Mouse (Mus musculus) left cerebral cortex, adult 2 months (tissue): ENCODE results near the gene Anapc11. TPM values are rescaled to one million over a fixed set of nuclear protein-coding genes. Genes with fewer than 3 reads are reported as not detected.
A peak's percentile ranks its signal among the peaks of the same experiment; 100 is the strongest.
"Not testable (repeated sequence)": the region's sequence is repeated elsewhere in the genome, so short reads cannot be mapped to it uniquely, and the experiment has no call there.

Experiments
- DNase-seq, 2 experiments: peaks; one replicate each; pipeline ENCODE4 v3.0.0; 2021 to 2022; ENCODE audit warnings: low spot score in 2 of 2, mixed read lengths in 1 of 2; ENCODE audit errors: extremely low spot score in 1 of 2
- H3K27ac ChIP-seq: fragments of 200-600 bp; 2 replicates; pipeline ENCODE4 v1.8.1; 2022
- H3K4me3 ChIP-seq: fragments of 200-600 bp; 2 replicates; pipeline ENCODE4 v1.8.1; 2022
- CTCF ChIP-seq: fragments of 200-600 bp; IDR thresholded peaks from 2 replicates; pipeline ENCODE4 v1.8.1; 2022; ENCODE audit warnings: antibody characterized with exemption, mild to moderate bottlenecking, moderate library complexity
- intact Hi-C: fragments of 180-260 bp; cut with DNase I; formaldehyde crosslinking; loops from one replicate; pipeline ENCODE4 v1.15.1; 2025
- long read RNA-seq, 2 experiments: library from polyadenylated mRNA; stranded (forward); transcript quantifications; one replicate each; pipeline ENCODE4 v2.0.0; 2021; ENCODE audit warnings: borderline mapping rate in 2 of 2
- total RNA-seq, 2 experiments: library from RNA; stranded (reverse); gene quantifications; 2 replicates each; pipeline ENCODE4 v1.2.3; 2021

Anapc11 gene
- 10 to 100 TPM; 92.9 to 93.0 TPM for total RNA-seq
- long read RNA-seq, experiment 1, transcript Anapc11-202 (3 exons, 962 nt): major isoform, 28 of 54 reads
- long read RNA-seq, experiment 1, transcript Anapc11-201 (3 exons, 3,229 nt): minor isoform, 22 of 54 reads
- long read RNA-seq, experiment 1, partial matches to known transcripts: 3 of 54 reads
- long read RNA-seq, experiment 1, other reads (novel, unspliced or antisense): 1 of 54 reads
- long read RNA-seq, experiment 2, transcript Anapc11-201 (3 exons, 3,229 nt): major isoform, 20 of 40 reads
- long read RNA-seq, experiment 2, transcript Anapc11-202 (3 exons, 962 nt): minor isoform, 17 of 40 reads
- long read RNA-seq, experiment 2, partial matches to known transcripts: 3 of 40 reads
- long read RNA-seq, experiment 2, other reads (novel, unspliced or antisense): 0 of 40 reads

DNA sequence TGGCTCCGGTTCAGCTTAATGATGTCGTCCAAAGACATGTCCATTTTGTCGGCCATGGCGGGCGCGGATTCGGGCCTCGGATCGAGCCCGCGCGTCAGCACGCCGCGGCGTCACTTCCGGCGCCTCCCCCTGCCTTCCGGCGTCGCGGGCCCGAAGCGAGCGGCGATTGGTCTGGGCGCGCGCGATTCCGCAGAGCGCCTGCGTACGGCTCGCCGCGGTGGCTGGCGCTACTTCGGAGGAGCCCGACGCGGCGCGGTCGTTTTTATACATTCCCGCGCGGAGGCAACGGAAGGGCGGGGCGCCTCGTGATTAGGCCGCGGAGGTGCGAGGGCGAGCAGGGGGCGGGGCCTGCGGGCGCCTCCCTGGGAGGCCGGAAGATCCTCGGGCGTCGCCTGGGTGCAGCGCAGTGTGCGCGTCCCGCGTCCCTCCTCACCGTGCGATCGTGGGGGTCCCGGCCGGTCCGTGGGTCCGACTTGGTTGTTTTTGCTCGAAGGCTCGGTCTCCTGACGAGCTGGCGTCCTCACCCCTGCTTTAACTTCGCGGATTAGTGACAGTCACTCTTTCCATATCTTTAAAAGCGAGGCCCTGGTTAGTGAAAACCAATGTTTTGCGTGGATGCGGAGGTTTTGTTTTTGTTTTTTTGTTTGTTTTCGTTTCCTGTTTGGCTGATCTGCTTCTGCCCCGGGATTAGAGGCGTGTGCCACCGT is at the start of gene Anapc11, which contains the start of gene Alyref:
TSS of gene Anapc11 (plus strand) at position 139 of the 707 bp plus-strand sequence.
TSS of gene Alyref (minus strand) at position 83 of the 707 bp plus-strand sequence.
- Histone ChIP-seq H3K27ac (peak within 1 kb of the TSS; percentile 79), H3K4me3 (peak within 1 kb of the TSS; percentile 85)
- peak; percentile 94 to 96 for DNase-seq
- no peak; the same call in 1 of the 2 replicates for TF ChIP-seq CTCF
- intact Hi-C loops: no loop called here

DNA sequence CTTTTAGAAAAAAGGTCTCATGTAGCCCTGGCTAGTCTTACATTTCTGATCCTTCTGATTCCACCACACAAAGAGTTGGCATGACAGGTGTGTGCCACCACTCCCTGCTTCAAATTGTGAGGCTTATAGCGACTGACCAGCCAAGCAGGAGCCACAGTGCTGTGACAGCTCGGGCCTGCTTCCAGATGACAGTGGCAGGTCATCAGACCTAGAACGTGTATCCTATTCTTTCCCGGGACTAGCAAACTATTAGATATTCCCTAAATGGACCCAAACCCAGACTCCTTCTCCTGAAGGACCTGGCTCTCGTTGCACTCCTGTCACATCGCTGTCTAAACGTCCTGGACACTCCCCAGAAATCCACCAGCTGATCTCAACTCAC is 49.4 kb upstream of the Anapc11 start:
- Histone ChIP-seq H3K27ac (peak overlapping the region; percentile 91), H3K4me3 (peak overlapping the region; percentile 89)
- no peak for DNase-seq
- intact Hi-C loops: loop anchor here (2.0 kb wide), 1 partner anchor 30 kb away; no protein-coding TSS in a partner anchor
- TF ChIP-seq CTCF: no peak

DNA sequence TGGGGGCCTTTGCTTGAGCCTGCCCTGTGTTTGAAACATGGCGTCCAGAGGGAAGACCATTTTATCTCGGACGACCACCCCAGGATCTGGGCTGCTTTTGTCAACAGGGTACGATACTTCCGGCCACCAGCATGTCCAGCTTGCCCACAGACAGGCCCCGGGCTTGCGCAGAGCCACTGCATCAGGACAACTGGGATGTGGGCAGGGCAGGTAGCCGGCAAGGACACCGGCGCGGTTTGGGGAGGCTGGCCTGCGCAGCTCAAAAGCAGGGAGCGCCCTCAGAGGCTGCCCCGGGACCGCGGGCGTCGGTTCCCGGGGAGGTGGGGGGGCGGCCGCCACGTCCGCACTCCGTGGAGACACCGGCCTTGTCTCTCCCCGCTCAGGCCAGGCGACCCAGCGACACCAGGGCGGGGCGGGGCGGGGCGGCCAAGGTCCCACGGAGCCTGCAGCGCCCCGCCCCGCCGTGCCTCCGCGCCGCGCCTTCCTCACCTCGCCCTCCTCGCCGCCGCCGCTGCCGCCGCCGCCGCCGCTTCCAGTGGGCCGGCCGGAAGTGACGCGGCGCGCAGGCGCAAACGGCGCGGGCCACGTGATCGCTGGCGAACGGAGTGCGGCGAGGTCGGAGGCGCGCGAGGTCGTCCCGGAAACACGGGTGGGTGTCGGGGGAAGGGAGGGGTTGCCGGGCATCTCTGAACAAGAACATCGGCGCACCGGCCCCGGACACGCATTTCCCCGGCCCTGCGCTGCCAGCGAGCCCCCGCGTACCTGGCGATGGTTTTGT is 48.9 kb upstream of the Anapc11 start, which contains the start of gene Mcrip1:
TSS of gene Mcrip1 (minus strand) at position 560 of the 778 bp plus-strand sequence.
- TF ChIP-seq CTCF: no peak
- H3K4me3 ChIP-seq: peak within 1 kb of the TSS; percentile 89
- DNase-seq: peak; percentile 94 to 95
- H3K27ac ChIP-seq: peak within 1 kb of the TSS; percentile 93
- intact Hi-C loops: loop anchor here (2.0 kb wide), 1 partner anchor 31 kb away; no protein-coding TSS in a partner anchor

DNA sequence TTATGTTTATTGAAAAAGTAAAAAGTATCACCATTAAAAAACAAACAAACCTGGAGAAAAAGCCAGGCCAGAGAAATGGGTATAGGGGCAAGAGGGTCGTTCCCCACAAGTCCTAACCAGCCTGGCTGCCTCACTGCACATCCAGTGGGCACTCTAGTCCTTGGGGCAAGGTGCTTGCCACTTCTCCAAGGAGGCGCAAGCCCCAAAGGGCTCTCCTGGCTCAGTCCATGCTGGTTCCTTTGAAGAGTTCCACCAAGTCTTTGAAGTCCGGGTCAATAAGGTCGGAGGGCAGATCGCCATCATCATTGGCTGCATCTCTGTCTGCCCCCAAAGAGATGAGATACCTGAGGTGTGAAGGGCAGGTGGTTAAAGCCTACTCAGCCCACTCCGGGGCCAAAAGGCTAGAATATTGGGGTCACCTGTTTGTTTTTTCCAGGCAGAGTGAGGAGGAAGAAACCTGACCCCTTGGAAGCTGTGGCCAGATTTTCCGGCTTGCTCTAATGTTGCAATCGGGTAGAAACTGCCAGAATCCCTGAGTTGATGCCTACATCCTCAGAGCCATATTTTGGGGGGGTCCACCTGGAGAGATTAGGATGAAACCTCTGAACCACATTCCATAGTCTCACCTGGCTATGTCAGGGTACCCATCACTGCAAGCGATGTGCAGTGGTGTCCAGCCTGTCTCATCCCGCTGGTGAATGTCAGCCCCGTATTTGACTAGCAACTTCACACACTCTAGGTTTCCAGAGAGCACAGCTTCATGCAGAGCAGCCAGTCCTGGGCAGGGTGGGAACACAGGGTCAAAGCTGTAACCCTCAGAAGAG is 48.0 kb upstream of the Anapc11 start:
- intact Hi-C loops: loop anchor here (2.0 kb wide), 1 partner anchor 31 kb away; no protein-coding TSS in a partner anchor
- Histone ChIP-seq H3K4me3 (peak overlapping the region; percentile 89), H3K27ac (peak overlapping the region; percentile 93)
- DNase-seq: no peak
- no peak for TF ChIP-seq CTCF

DNA sequence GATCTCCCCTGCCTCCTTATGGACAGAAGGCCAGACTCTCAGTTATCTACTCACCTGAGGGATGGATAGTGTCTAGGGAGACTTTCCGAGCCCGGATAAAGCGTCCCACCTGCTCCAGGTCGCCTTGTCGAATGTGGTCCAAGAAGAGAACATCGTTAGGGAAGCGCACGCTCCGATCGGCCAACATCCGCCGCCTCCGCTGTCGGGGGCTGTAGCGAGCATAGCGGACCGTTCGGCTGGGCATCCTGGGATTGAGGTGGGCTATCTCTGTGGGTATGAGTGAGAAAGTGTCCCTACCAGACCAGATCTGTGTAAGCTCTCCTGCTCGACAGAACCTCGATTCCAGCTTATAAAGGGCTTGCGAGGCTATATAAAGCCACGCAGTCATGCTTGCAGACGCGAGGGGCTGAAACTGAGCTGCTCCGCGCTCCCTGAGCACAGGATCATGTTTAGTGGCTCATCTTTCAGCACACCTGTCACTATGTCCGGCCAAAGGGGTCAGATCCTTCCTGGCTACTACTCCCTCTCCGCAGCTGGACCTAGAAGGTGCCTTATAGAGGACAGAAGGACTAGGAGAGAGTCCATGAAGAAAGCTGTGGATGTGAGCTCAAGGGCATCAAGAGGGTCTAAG is 47.3 kb upstream of the Anapc11 start, which contains the start of gene Ppp1r27:
TSS of gene Ppp1r27 (minus strand) at position 323 of the 631 bp plus-strand sequence.
- no peak for DNase-seq
- Histone ChIP-seq H3K4me3 (peak within 1 kb of the TSS; percentile 89), H3K27ac (peak within 1 kb of the TSS; percentile 93)
- intact Hi-C loops: no loop called here
- no peak for TF ChIP-seq CTCF

DNA sequence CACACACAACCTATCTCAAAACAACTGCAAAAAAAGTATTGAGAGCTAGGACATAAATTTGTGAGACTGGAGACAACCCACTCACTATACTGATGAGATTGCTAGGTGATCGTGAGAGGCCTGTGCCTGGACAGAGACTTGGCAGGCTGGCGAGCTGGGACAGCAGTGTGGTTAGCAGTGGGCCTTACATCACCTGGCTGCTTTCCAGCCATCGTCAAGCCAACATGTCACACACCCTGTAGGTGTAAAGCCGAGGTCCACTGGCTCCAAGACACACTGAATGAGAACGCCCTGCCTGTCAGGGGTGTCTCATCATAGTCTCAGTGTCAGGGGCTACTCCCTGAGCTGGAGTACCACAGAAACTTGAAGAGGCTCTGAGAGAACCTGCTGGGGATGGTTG is 45.5 kb upstream of the Anapc11 start:
- no peak for TF ChIP-seq CTCF
- intact Hi-C loops: no loop called here
- DNase-seq: no peak
- no peak overlapping the region for H3K27ac ChIP-seq
- no peak overlapping the region for H3K4me3 ChIP-seq

DNA sequence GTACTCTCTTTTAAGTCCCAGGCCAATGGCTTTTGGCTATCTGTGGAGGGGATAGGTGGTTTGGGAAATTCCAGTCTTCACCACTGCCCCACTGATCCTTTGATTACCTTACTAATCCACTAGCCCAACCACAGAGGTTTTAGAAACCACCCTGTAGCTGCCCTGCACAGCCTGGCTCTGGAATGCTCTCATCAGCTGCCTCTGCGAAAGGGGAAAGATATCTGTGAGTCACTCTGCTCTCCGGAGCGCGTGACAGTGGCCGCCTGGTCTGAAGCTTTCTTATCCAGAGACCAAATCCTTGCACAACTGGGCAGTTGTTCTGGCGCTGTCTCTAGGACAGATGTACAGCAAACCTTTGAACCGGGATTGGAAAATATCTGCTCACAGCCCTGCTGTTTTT is 43.4 kb upstream of the Anapc11 start:
- no peak for TF ChIP-seq CTCF
- intact Hi-C loops: no loop called here
- DNase-seq: no peak
- H3K4me3 ChIP-seq: no peak overlapping the region
- no peak overlapping the region for H3K27ac ChIP-seq

DNA sequence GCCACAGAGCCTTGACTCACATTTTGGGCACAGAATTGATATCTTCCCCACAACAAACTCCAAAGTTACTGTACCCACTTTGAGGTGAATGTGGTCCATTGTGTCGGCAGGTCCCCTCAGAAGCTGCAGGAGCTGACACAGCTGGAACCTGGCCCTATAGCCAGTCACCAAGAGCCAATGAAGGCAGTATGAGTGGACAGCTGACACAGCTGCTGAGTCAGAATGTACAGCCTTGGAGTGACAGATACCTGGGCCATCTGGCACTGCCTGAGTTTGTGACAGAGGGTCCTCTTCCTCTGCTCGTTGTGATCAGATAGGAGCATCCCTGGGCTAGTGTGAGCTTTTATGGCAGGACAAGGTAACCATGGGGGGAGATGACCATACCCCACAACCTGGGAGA is 43.0 kb upstream of the Anapc11 start:
- H3K4me3 ChIP-seq: no peak overlapping the region
- DNase-seq: no peak
- H3K27ac ChIP-seq: no peak overlapping the region
- intact Hi-C loops: no loop called here
- TF ChIP-seq CTCF: no peak

DNA sequence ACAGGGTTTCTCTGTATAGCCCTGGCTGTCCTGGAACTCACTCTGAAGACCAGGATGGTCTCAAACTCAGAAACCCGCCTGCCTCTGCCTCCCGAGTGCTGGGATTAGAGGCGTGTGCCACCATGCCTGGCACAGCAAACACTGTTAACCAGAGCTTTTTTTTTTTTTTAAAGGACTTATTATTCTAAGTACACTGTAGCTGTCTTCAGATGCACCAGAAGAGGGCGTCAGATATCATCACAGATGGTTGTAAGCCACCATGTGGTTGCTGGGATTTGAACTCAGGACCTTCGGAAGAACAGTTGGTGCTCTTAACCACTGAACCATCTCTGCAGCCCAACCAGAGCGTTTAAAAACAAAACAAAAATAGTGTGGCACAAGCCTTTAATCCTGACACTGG is 39.4 kb upstream of the Anapc11 start:
- DNase-seq, H3K27ac ChIP-seq, intact Hi-C loops: not testable (repeated sequence)

DNA sequence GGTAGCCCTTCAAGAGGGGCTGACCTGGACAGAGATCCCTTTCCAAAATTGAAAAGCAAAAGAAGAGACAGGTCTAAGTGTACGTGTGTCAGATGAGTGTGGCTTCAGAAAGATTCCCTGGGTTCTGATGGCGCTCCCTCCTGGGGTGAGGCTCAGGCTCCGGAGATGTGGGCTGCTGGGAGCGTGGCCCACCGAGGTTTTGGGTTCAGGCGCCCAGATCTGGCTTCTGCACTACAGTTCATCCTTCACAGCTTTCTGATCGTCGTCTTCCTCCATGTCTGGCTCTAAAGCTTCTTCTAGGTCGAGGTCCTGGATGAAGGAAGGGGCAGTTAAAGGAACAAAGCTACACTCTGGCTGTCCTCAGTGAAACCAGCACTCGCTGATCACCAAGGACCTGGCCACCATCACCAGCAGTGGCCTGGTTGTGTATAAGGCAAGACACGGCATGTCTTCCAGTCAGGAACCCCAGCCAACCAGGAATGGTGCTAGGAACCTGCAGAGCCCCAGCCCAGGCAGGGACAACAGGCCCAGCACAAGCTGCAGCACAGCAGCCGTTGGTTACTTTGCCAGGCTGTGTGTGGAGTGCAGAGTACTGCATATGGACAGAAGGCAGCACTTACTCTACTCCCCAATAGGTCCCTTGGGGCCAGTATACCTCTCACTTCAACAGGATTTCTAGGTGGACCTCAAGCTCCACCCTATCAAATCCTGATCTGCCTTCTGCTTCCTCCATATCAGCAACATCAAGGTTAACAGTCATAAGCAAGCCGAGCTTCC is 37.1 kb upstream of the Anapc11 start:
- intact Hi-C loops: no loop called here
- no peak for DNase-seq
- no peak for TF ChIP-seq CTCF
- no peak overlapping the region for H3K4me3 ChIP-seq
- H3K27ac ChIP-seq: no peak overlapping the region

More for the DNA sequence above, 39.4 kb upstream of the Anapc11 start:
- H3K4me3 ChIP-seq: not testable (repeated sequence)
